Mouse (Mus musculus): ENCODE results near the gene Styx. TPM values are rescaled to one million over a fixed set of nuclear protein-coding genes. Genes with fewer than 3 reads are reported as not detected.

Gene Styx
- polyA plus RNA-seq, 1 experiment from 2014 or later: 74.8 TPM

DNA sequence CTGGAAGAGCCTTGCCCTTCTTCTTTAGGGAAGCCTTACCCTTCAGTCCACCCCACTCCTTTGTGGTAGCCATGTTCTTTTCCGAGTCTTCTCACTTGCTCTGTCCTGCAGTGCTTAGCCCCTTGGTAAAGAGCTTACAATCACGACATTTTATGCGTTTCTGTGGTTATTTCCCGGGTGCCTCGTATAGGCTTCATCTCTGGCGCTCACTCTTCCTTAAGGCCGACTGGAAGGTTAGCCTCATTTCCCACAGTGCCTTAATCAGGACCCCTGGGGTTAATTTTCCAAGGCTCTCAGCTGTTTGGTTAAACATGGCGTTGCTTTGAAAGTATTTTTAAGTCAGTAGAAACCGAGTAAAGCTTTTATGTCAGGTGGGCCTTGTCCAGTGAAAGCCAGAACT lies 88.5 kb downstream of the Styx start:
- no peaks in the 10 kb centered on the region for H3K36me3 ChIP-seq
- H3K4me2 ChIP-seq (replicated peaks): no peak overlapping the region
- H3K27ac ChIP-seq (replicated peaks): no peak overlapping the region
- no peak for ATAC-seq (ENCODE audit: insufficient number of reproducible peaks, low FRiP score, low TSS enrichment, low read depth)
- peaks cover 14% of the 10 kb centered on the region for H3K4me1 ChIP-seq
- H3K9ac ChIP-seq: no peak overlapping the region
- no peak overlapping the region for H3K4me3 ChIP-seq (replicated peaks)
- 63% methylated on average over 9 of the region's 9 CpGs for WGBS
- H3K9me3 ChIP-seq (replicated peaks): no peaks in the 10 kb centered on the region
- no peaks in the 10 kb centered on the region for H3K27me3 ChIP-seq

GRCm38 (mm10) chr14:45441291-45441690 lies 90.4 kb downstream of the Styx start:
- 53% methylated on average over 6 of the region's 6 CpGs for WGBS
- Histone ChIP-seq H3K27ac (replicated peaks) (no peak overlapping the region), H3K4me3 (replicated peaks) (no peak overlapping the region), H3K36me3 (no peaks in the 10 kb centered on the region), H3K9me3 (replicated peaks) (no peaks in the 10 kb centered on the region), H3K4me2 (replicated peaks) (no peak overlapping the region), H3K9ac (no peak overlapping the region), H3K27me3 (no peaks in the 10 kb centered on the region), H3K4me1 (peaks cover 22% of the 10 kb centered on the region)
- no peak for ATAC-seq (ENCODE audit: insufficient number of reproducible peaks, low FRiP score, low TSS enrichment, low read depth)

GRCm38 (mm10) chr14:45442781-45443560 lies 92.1 kb downstream of the Styx start:
- Histone ChIP-seq H3K9ac (no peak overlapping the region), H3K4me1 (peaks cover 22% of the 10 kb centered on the region), H3K27ac (replicated peaks) (no peak overlapping the region), H3K4me3 (replicated peaks) (no peak overlapping the region), H3K9me3 (replicated peaks) (no peaks in the 10 kb centered on the region), H3K36me3 (no peaks in the 10 kb centered on the region), H3K4me2 (replicated peaks) (no peak overlapping the region), H3K27me3 (no peaks in the 10 kb centered on the region)
- WGBS: 52% methylated on average over 12 of the region's 12 CpGs
- no peak for ATAC-seq (ENCODE audit: insufficient number of reproducible peaks, low FRiP score, low TSS enrichment, low read depth)

GRCm38 (mm10) chr14:45444870-45445269 lies 94.0 kb downstream of the Styx start:
- Histone ChIP-seq H3K9me3 (replicated peaks) (no peaks in the 10 kb centered on the region), H3K4me3 (replicated peaks) (no peak overlapping the region), H3K4me1 (peaks cover 16% of the 10 kb centered on the region), H3K4me2 (replicated peaks) (no peak overlapping the region), H3K9ac (no peak overlapping the region), H3K27ac (replicated peaks) (no peak overlapping the region), H3K27me3 (no peaks in the 10 kb centered on the region), H3K36me3 (no peaks in the 10 kb centered on the region)
- WGBS: 44% methylated on average over 7 of the region's 7 CpGs
- no peak for ATAC-seq (ENCODE audit: insufficient number of reproducible peaks, low FRiP score, low TSS enrichment, low read depth)

- H3K27me3 ChIP-seq: no peaks in the 10 kb centered on the region
- H3K27ac ChIP-seq (replicated peaks): no peak overlapping the region
- WGBS: 40% methylated on average over 12 of the region's 12 CpGs
- no peaks in the 10 kb centered on the region for H3K9me3 ChIP-seq (replicated peaks)
- no peak overlapping the region for H3K9ac ChIP-seq
- no peak overlapping the region for H3K4me3 ChIP-seq (replicated peaks)
- no peak for ATAC-seq (ENCODE audit: insufficient number of reproducible peaks, low FRiP score, low TSS enrichment, low read depth)
- no peaks in the 10 kb centered on the region for H3K36me3 ChIP-seq
- H3K4me2 ChIP-seq (replicated peaks): no peak overlapping the region
- peaks cover 16% of the 10 kb centered on the region for H3K4me1 ChIP-seq
These were observed 94.6 kb downstream of the Styx start for GRCm38 (mm10) chr14:45445445-45445844.

DNA sequence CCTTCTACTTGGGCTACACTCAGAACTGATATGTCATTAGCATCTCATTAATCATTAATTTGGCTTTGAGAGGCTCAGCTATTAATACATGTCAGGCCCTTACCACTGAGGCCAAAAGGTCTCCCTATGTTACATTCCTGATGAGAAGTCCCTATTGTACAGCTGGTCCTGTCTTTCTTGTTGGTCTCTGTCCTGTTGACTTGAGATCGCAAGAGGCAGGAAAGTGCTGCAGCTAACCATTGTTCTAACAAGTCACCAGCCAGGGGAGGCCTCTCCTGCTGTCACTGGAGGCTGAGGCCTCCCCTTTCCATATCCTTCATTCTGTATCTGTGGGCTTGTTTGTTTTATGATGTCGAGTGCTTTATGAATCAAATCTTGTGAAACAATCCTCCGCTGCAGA lies 95.9 kb downstream of the Styx start:
- H3K9ac ChIP-seq: no peak overlapping the region
- H3K9me3 ChIP-seq (replicated peaks): no peaks in the 10 kb centered on the region
- ATAC-seq (ENCODE audit: insufficient number of reproducible peaks, low FRiP score, low TSS enrichment, low read depth): no peak
- H3K27ac ChIP-seq (replicated peaks): no peak overlapping the region
- no peak overlapping the region for H3K4me2 ChIP-seq (replicated peaks)
- WGBS: 78% methylated on average over 3 of the region's 3 CpGs
- H3K36me3 ChIP-seq: no peaks in the 10 kb centered on the region
- peaks cover 20% of the 10 kb centered on the region for H3K4me1 ChIP-seq
- no peak overlapping the region for H3K4me3 ChIP-seq (replicated peaks)
- no peaks in the 10 kb centered on the region for H3K27me3 ChIP-seq

DNA sequence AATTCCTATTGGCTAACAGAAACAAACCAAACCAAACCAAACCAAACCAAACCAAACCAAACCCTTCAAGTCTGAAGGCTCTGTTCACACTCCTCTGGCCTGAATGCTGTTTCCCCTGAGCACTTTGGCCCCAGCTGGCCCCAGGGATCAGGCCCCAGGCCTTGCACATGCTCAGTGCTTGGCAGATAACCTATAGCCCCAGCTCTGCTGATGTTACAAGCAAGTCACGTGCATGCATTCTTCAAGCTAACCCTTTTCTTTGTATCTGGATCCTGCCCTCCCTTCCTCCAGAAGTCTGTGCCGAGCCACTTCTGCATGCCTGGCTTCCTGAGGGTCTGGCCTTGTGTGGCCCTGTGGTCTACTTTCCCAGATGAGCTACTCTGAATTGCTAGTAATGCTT lies 100.2 kb downstream of the Styx start:
- ATAC-seq (ENCODE audit: insufficient number of reproducible peaks, low FRiP score, low TSS enrichment, low read depth): no peak
- H3K4me1 ChIP-seq: peaks cover 8% of the 10 kb centered on the region; the same call in 1 of the 2 replicates

GRCm38 (mm10) chr14:45452148-45452547 lies 101.3 kb downstream of the Styx start:
- no peaks in the 10 kb centered on the region for H3K27me3 ChIP-seq
- H3K9ac ChIP-seq: no peak overlapping the region
- H3K36me3 ChIP-seq: no peaks in the 10 kb centered on the region
- H3K4me2 ChIP-seq (replicated peaks): no peak overlapping the region
- H3K4me3 ChIP-seq (replicated peaks): no peak overlapping the region
- ATAC-seq (ENCODE audit: insufficient number of reproducible peaks, low FRiP score, low TSS enrichment, low read depth): no peak
- H3K4me1 ChIP-seq: peaks cover 11% of the 10 kb centered on the region
- no peaks in the 10 kb centered on the region for H3K9me3 ChIP-seq (replicated peaks)
- H3K27ac ChIP-seq (replicated peaks): no peak overlapping the region
- 41% methylated on average over 4 of the region's 4 CpGs for WGBS

More for the DNA sequence above, 100.2 kb downstream of the Styx start:
- Histone ChIP-seq H3K4me3 (replicated peaks) (no peak overlapping the region), H3K27ac (replicated peaks) (no peak overlapping the region), H3K27me3 (no peaks in the 10 kb centered on the region), H3K9ac (no peak overlapping the region), H3K4me2 (replicated peaks) (no peak overlapping the region), H3K36me3 (no peaks in the 10 kb centered on the region), H3K9me3 (replicated peaks) (no peaks in the 10 kb centered on the region)
- WGBS: 25% methylated on average over 2 of the region's 2 CpGs

GRCm38 (mm10) chr14:45452861-45453512 lies 102.1 kb downstream of the Styx start:
- Histone ChIP-seq H3K4me1 (peaks cover 11% of the 10 kb centered on the region), H3K36me3 (peaks cover 5% of the 10 kb centered on the region; the same call in 1 of the 2 replicates), H3K4me3 (replicated peaks) (no peak overlapping the region), H3K9me3 (replicated peaks) (no peaks in the 10 kb centered on the region), H3K27me3 (no peaks in the 10 kb centered on the region), H3K9ac (no peak overlapping the region), H3K4me2 (replicated peaks) (no peak overlapping the region), H3K27ac (replicated peaks) (no peak overlapping the region)
- no peak for ATAC-seq (ENCODE audit: insufficient number of reproducible peaks, low FRiP score, low TSS enrichment, low read depth)
- WGBS: 34% methylated on average over 11 of the region's 11 CpGs

DNA sequence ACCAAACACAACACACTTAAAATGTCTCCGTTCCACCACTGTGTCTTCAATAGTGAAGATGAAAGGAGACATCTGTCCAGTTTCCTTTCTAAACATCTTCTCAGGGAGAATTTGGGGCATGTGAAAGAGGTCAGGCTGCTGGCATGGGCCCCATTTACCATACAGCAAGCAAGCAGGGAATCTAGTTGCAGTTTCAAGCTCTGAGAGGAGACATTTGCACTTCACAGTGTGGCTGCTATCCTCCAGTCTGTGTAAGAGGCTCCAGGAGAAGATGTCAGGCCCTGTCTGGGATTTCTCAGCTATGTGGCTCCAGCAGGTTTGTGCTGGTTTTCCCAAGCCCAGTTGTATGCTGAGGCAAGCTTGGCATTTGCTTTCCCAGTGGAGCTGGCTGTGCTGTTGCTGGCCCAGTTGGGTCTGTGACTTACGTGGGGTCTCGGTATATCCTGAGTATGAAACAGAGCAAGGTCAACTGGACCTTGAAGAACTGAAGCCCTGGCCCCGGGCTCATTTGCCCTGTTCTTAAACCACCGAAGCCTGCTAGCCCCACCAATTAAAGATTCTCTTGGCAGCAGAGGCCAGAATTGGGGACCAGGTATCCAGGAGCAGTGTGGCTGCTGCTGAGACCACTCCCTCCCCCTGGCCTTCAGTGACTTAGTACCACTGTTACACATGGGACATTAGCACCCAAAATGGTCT lies 102.8 kb downstream of the Styx start:
- no peaks in the 10 kb centered on the region for H3K27me3 ChIP-seq
- H3K4me2 ChIP-seq (replicated peaks): no peak overlapping the region
- H3K9me3 ChIP-seq (replicated peaks): no peaks in the 10 kb centered on the region
- peaks cover 11% of the 10 kb centered on the region for H3K4me1 ChIP-seq
- ATAC-seq (ENCODE audit: insufficient number of reproducible peaks, low FRiP score, low TSS enrichment, low read depth): no peak
- H3K36me3 ChIP-seq: peaks cover 10% of the 10 kb centered on the region; the same call in 1 of the 2 replicates
- 61% methylated on average over 5 of the region's 5 CpGs for WGBS
- H3K27ac ChIP-seq (replicated peaks): no peak overlapping the region
- H3K9ac ChIP-seq: no peak overlapping the region
- no peak overlapping the region for H3K4me3 ChIP-seq (replicated peaks)

All from embryonic facial prominence, embryonic 15.5 days (tissue).